Mouse (Mus musculus): Measurements from ENCODE around the gene Cacna2d3. TPM values are rescaled to one million over a fixed set of nuclear protein-coding genes. Genes with fewer than 3 reads are reported as not detected.

Gene Cacna2d3
- polyA plus RNA-seq, 1 experiment from 2014 or later, result 5.1 TPM

GRCm38 (mm10) chr14:28887373-28887772 lies 834.3 kb downstream of the Cacna2d3 start:
- no peak overlapping the region for H3K4me2 ChIP-seq
- no peaks in the 10 kb centered on the region for H3K27me3 ChIP-seq
- H3K4me1 ChIP-seq, result no peaks in the 10 kb centered on the region
- H3K9me3 ChIP-seq (replicated peaks), result no peaks in the 10 kb centered on the region
- WGBS, result 91% methylated on average over 1 of the region's 1 CpGs
- H3K9ac ChIP-seq, result no peak overlapping the region
- H3K27ac ChIP-seq, result no peak overlapping the region
- no peak for ATAC-seq (replicated peaks; ENCODE audit: low FRiP score)
- H3K36me3 ChIP-seq, result no peaks in the 10 kb centered on the region
- H3K4me3 ChIP-seq (replicated peaks), result no peak overlapping the region

- no peaks in the 10 kb centered on the region for H3K9me3 ChIP-seq (replicated peaks)
- no peak overlapping the region for H3K4me3 ChIP-seq (replicated peaks)
- H3K36me3 ChIP-seq, result no peaks in the 10 kb centered on the region
- H3K27me3 ChIP-seq, result no peaks in the 10 kb centered on the region
- no peak overlapping the region for H3K9ac ChIP-seq
- H3K4me2 ChIP-seq, result no peak overlapping the region
- no peak overlapping the region for H3K27ac ChIP-seq
- 89% methylated on average over 4 of the region's 4 CpGs for WGBS
- H3K4me1 ChIP-seq, result no peaks in the 10 kb centered on the region
- ATAC-seq (replicated peaks; ENCODE audit: low FRiP score), result no peak
Observed at GRCm38 (mm10) chr14:28886661-28887060, 835.0 kb downstream of the Cacna2d3 start.

- H3K4me2 ChIP-seq, result no peak overlapping the region
- no peak overlapping the region for H3K4me3 ChIP-seq (replicated peaks)
- no peaks in the 10 kb centered on the region for H3K4me1 ChIP-seq
- no peaks in the 10 kb centered on the region for H3K36me3 ChIP-seq
- H3K9me3 ChIP-seq (replicated peaks), result no peaks in the 10 kb centered on the region
- no peak overlapping the region for H3K9ac ChIP-seq
- H3K27ac ChIP-seq, result no peak overlapping the region
- WGBS, result 86% methylated on average over 6 of the region's 6 CpGs
- no peaks in the 10 kb centered on the region for H3K27me3 ChIP-seq
- no peak for ATAC-seq (replicated peaks; ENCODE audit: low FRiP score)
Observed at GRCm38 (mm10) chr14:28870983-28871382, 850.7 kb downstream of the Cacna2d3 start.

- no peak for ATAC-seq (replicated peaks; ENCODE audit: low FRiP score)
- H3K27ac ChIP-seq, result no peak overlapping the region
- no peaks in the 10 kb centered on the region for H3K4me1 ChIP-seq
- no peak overlapping the region for H3K4me2 ChIP-seq
- no peaks in the 10 kb centered on the region for H3K9me3 ChIP-seq (replicated peaks)
- H3K9ac ChIP-seq, result no peak overlapping the region
- no peak overlapping the region for H3K4me3 ChIP-seq (replicated peaks)
- WGBS, result 88% methylated on average over 5 of the region's 5 CpGs
- H3K36me3 ChIP-seq, result no peaks in the 10 kb centered on the region
- no peaks in the 10 kb centered on the region for H3K27me3 ChIP-seq
Observed at GRCm38 (mm10) chr14:28870382-28870781, 851.3 kb downstream of the Cacna2d3 start.

- Histone ChIP-seq H3K36me3 (no peaks in the 10 kb centered on the region), H3K4me2 (no peak overlapping the region), H3K9ac (no peak overlapping the region), H3K9me3 (replicated peaks) (no peaks in the 10 kb centered on the region), H3K4me3 (replicated peaks) (no peak overlapping the region), H3K27ac (no peak overlapping the region), H3K27me3 (no peaks in the 10 kb centered on the region), H3K4me1 (no peaks in the 10 kb centered on the region)
- WGBS, result 58% methylated on average over 4 of the region's 4 CpGs
- no peak for ATAC-seq (replicated peaks; ENCODE audit: low FRiP score)
Observed at GRCm38 (mm10) chr14:28864925-28865324, 856.7 kb downstream of the Cacna2d3 start.

- H3K4me1 ChIP-seq, result no peaks in the 10 kb centered on the region
- H3K27me3 ChIP-seq, result no peaks in the 10 kb centered on the region
- 84% methylated on average over 2 of the region's 2 CpGs for WGBS
- no peaks in the 10 kb centered on the region for H3K36me3 ChIP-seq
- no peak overlapping the region for H3K9ac ChIP-seq
- ATAC-seq (replicated peaks; ENCODE audit: low FRiP score), result no peak
- no peak overlapping the region for H3K4me2 ChIP-seq
- H3K4me3 ChIP-seq (replicated peaks), result no peak overlapping the region
- no peaks in the 10 kb centered on the region for H3K9me3 ChIP-seq (replicated peaks)
- no peak overlapping the region for H3K27ac ChIP-seq
Observed at GRCm38 (mm10) chr14:28861142-28861541, 860.5 kb downstream of the Cacna2d3 start.

Other genes with a start within 250 kb of the Cacna2d3 start
- 263 and 288 TPM in 2 replicates for gene Selenok, start 246.4 kb upstream of the Cacna2d3 start, polyA plus RNA-seq (2015; fragmentation: Nextera tagmentation; extraction: Ambion mirVana)